Mouse (Mus musculus) layer of hippocampus, postnatal 14 days (tissue): ENCODE measurements around the gene Gabpb2. TPM values are rescaled to one million over a fixed set of nuclear protein-coding genes. Genes with fewer than 3 reads are reported as not detected.
A peak's percentile ranks its signal among the peaks of the same experiment; 100 is the strongest.
"Not testable (repeated sequence)": the region's sequence is repeated elsewhere in the genome, so short reads cannot be mapped to it uniquely, and the experiment has no call there.

Experiments used
- DNase-seq, 2 experiments: peaks; one replicate each; pipeline ENCODE4 v3.0.0; 2021 to 2022; ENCODE audit warnings: low spot score in 2 of 2, mixed read lengths in 1 of 2
- total RNA-seq, 2 experiments: library from RNA; stranded (reverse); gene quantifications; 2 replicates each; pipeline ENCODE4 v1.2.3; 2021

The Gabpb2 gene
- total RNA-seq, 2 experiments from 2014 or later: 10.5 to 11.8 TPM

DNA sequence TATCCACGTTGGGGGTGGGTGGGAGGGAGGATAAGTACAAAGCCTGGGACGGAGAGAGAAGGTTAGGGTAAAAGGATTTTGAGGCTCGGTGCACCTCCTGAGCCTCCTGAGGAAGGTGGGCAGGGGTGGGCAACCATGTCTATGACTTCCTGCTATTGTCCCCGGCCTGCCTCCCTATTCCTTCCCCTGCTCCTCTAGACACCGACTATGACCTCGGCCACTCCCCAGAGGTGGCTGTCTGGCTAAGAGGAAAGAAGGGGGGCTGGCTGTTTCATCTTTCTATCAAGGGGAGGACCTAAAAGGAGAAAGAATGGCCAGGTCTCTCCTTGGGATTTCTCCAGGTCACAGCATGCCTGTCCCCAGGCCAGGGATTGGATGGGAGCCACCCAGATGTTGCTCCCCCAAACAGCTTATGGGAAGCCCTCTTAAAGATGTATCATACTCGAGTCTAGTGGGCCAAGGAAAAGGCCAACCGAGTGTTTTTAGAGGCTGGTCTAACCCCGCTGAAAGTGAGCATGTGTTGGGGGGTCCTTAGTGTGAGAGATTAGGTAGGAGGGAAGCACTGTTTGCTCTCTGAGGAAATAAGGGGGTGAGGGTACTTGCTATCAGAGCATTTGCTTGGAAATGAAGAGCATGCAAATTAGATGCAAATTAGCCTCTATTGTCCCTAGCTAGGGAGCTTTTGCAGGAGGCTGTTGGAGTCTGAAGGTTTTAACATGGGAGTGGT is 55.9 kb downstream of the Gabpb2 start:
- no peak for DNase-seq

DNA sequence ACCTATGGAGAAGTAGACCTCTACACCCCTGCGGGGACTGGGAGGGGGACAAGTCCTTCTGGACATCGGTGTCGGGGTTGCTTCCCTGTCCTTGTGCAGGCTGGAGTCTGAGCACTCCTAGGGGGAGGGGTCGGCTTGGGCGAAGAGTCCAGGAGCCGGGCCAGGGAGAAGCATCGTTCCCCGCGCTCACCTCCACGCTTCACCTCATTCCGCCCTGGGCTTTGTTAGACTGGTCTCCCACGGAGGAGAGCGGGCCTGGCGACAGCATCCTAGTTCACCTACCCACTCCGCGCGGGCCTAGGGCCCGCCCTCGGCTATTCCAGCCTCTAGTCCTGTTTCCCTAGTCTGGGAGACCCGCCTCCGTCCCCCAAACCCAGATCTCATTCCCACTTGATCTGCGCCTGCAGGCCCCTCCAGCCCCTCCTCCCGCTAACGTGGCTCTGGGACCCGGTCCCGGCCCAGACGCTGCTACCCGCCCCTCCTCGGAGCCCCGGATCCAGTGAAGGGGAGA is 56.6 kb downstream of the Gabpb2 start:
- peak in 1 of 2 experiments; percentile 31 for DNase-seq

DNA sequence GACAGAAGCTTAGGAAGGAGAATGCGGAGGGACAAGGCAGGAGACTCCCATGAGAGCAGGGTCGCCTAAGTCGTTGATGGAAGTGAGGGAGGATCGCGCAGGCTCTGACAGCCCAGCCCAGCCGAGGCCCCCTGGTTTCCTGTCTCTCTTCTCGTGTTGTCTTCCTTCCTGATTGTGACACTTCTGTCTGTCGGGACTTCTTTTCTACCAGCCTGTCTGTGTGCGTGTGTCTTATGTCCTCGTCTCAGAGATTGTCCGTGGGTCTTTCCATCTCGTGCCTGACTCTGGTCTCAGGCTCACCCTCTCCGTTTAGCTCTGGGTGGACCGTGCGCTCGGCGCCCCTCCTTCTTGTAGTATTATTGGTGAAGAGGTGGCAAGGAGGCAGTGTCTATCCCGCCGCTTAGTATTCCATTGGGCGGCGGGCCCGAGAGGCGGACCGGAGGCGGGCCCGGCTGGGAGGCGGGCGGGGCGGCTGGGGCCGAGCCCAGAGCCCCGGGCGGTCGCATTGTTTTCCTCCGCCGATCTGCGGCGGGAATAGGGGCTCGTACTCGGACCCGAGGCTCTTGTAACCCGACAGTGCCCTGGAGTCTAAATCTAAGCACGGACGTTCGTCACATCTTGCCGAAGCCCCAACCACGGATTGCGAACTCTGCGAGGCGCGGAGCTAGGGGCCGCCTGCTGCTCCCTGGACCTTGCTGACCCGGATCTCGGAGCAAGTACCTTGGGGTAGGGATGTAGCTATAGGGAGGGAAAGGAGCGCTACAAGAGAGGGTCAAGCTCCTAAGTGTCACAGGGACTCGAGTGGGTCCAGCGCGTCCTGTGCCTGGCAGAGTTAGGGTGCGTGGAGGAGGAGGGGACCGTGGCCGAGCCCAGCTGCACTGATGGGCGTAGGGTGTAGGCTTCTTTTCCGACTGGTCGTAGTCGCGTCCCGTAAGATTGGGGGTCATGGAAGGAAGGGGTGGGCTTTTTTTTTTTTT is 57.4 kb downstream of the Gabpb2 start, which contains the start of gene Sema6c:
Gene Sema6c, plus strand, starts transcription at position 471 of the 977 bp plus-strand sequence.
- DNase-seq: peak; percentile 83 to 93

DNA sequence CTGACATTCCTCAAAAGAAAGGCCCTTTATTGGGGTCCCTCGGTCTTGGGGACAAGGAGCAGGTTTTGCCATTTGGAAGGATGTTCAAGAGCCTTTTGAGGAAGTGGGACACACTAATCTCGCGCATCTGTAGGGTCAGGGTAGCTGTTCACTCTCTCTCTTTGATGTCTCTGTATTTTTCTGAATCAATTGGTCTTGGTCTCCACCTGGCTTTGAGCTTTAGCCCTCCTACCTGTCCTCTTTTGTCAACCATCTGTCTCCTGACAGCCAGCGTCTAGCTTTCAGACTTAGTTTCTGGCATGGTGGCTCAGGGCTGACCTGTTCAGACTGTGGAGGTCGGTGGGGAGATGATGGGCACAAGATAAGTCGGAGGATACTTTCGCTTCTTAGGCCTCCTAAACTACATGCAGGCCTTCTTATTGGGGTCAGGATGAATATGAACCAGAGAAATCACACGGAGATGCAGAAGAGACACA is 58.2 kb downstream of the Gabpb2 start:
- DNase-seq: no peak

DNA sequence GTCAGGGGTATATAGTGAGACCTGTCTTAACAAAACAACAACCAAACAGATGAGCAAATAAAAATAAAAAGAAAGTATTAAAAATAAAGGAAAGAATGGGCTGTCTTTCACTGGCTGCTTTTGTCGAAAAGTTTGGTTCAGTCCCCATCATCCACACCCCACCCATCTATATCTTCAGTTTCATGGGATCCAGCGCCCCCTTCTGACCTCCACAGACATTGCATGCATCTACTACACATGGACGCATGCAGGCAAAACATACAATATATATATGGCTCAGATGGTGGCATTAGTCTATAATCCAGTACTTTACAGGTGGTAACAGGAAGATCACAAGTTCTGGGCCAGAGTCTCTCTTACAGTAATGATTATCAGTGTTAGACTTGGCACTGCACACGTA is 63.8 kb downstream of the Gabpb2 start:
- no peak for DNase-seq

DNA sequence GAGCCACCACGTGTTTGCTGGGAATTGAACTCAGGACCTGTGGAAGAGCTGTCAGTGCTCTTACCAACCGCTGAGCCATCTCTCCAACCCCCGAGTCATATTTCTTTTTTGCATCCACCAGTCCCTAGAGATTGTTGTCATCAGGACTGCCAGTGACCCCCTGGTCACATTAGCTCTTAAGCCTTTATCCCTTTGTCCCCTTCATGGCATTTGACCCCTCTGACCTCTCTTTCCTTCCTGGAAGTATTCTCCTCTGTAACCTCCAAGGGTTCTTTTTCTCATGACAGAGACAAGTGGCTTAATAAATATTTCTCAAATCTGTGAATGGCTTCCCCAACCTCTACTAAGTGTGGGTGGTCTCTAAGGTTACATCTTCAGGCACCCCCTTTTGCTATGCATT is 69.8 kb downstream of the Gabpb2 start:
- no peak for DNase-seq

DNA sequence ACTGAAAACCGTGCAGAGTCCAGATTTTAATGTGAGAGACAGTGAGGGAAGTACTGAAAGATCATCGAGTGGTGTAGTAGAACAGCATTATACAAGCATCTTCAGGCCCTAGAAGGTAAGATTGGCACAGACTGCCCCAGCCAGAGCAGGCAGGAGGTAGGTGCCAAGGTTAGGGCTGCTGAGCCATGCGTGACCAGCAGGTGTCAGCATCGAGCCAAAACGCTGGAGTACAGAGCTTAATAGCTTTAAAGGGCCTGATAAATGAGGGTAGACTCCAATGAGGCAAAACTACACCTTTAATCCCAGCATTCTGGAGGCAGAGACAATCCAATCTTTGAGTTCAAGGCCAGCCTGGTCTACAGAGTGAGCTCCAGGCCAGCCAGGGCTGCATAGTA is 75.1 kb downstream of the Gabpb2 start:
- peak; percentile 86 to 88 for DNase-seq

DNA sequence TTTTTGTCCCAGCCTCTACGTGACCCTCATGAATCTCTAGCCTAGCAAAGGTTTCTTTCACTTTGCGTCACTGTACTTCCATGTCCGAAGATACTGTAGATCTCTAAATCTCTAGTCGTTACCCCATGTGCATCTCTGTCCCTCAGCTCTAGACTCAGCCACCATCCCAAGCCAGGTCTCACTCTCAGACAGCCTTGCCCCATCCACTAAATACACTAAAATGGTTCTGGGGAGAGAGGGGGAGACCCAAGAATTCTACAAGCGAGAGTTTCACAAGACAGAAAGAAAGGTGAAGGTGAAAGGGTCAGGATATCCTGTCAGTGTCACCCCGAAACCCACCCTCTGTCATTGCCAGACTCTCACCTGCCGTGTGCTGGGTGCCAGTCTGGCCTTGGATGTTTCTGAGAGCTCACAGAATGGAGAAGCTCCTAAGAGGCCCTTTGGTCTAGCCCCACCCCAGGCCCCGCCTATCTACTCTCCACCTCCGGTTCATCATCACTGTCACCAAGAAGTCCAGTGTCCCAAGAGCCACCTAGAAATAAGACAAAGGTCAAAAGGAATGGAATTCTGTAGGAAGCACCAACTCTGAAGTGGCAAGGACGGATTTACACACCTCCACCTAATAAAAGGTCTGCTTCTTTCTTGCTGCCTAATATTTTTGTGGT is 75.6 kb downstream of the Gabpb2 start, which contains the start of gene Tnfaip8l2:
Gene Tnfaip8l2, minus strand, starts transcription at position 409 of the 665 bp plus-strand sequence.
- DNase-seq: no peak

DNA sequence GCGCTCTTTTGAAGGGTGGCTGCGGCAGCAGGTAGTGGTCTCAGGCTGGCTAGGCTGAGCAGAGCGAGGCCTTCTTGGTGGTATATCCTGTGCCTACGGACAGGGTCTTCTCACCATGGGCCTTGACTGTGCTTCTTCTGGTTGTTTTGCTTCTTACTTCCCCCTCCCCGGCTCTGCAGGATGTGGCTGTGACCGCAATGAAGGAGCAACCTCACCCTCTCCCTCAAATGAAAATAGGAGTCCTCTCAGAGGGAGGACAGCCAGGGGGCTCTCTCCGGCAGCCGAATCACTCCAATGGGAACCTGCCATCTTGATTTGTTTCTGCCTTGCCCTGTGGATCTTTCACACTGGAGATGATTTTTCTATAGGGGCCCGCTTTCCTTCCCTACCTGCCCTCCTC is 76.2 kb downstream of the Gabpb2 start:
- no peak for DNase-seq

DNA sequence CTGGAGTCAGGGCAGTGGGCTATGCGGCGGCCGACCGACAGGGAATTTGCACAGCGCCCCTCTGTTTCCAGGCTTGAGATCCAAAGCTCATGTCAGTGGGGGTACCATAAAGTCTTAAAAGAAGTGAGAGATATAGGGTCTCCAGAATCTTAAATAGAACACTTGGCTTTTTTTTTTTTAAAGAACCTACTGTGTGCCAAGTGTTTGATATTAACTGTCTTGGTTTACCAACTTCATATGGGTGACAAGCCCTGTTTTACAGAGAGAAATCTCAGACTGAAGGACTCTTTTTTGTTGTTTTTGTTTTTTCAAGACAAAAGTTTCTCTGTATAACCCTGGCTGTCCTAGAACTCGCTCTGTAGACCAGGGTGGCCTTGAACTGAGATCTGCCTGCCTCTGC is 76.9 kb downstream of the Gabpb2 start:
- no peak for DNase-seq

DNA sequence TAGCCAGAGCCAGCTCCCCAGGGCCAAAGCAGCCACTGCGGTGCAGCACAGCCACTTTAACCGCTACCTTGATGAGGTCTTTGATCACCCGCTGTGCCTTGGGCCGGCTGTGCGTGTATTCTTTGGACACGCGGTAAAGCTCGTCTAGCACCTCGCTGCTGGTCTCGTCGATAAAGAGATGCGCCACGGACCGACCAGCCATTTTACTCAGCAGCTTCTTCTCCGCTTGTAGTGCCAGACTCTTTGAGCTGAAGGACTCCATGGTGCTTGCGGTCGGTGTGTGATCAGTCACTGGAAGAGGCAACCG is 77.5 kb downstream of the Gabpb2 start:
- DNase-seq: no peak

DNA sequence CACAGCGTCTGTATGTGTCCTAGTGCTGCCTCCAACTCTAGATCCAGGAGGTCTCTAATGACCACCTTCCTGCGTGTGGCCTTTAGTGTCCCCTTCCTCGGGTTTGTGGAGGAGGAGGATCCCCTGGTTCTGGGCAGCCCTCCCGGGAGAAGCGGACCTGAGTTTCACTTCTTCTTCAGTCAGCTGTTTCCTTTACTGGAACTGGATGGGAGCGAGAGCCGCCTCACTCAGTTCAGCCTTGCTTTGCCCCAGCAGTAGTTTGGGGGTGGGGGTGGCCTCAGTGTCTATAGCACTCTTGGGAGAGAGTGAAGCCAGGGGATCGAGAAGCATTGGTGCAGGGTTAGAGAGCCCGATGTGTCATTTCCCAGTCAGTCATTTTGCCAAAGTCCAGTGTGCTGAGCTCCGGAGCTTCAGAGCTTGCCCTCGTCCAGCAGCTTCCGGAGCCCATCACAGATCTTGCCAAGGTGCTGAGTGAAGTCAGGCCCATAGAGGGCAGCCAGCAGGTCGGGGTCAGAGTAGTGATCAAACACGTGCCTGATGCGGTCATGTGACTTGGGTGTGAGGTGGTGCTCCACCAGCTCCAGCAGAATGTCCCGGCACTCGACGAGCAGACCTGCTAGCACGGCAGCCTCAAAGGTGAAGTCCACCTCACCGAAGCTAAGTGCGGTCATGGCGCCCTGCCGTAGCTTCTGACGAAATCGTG is 78.0 kb downstream of the Gabpb2 start:
- no peak for DNase-seq

DNA sequence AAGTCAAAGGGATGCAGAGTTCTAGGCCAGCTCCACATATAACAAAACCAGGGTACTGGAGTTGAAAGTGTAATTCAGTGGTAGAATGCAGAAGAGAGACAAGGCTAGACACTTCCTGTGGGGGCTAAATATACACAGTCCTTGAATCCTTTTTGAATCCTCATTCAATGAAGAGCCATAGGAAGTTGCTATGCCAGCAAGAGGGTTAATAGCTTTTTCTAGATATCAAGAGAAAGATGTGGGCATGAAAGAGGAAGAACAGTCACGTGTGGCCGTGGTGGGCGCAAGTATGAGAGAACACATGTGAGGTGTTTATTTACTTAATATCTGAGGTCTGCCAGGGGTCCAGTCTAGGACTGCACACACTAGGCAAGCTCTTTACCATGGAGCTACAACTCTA is 81.4 kb downstream of the Gabpb2 start:
- DNase-seq: no peak

DNA sequence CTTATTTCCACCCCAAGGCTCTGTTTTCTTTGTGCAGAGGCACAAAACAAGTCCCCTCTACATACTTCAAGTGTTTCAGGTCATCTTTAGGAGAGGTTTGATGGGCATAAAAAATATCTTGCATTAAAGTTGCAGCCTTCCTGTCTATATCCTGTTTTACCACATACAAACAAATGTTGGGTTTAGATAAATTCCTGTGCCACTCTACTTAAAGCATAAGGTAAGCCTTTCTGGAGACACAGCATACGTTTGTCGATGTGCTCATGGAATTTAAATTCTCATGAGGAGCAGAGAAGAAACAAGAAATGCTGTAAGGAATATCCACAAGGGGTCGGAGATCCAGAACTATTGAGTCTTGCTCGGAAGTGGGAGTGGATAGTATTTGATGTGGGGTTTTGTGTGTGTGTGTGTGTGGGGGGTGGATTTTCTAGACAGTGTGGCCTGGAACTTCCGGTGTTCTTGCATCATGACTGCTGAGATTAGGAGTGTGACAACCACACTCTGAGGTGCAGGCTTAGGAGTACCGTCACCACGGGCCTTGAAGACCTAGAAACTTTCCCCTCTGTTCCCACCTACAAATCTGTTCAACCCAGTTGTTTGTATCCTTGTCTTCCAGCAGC is 82.2 kb downstream of the Gabpb2 start:
- DNase-seq: no peak

DNA sequence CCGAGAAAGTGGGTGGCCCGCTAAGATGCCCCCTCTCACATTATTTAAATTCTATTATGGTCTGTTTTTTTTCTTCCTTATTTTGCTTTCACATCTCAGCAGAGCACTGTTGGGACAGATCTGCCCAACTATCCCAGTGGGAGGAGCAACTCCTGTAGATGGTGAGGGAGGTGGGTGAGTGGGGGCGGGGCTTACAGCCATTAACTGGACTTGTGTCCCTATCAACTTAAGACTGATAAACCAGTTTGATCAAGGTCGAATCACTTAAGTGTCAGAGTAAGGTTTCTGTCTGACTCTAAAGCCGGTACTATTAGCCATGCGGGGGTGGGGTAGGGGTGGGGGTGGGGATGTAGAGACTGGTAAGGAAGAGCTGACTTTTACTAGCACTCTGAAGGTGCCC is 82.7 kb downstream of the Gabpb2 start:
- DNase-seq: peak in 1 of 2 experiments; percentile 59

DNA sequence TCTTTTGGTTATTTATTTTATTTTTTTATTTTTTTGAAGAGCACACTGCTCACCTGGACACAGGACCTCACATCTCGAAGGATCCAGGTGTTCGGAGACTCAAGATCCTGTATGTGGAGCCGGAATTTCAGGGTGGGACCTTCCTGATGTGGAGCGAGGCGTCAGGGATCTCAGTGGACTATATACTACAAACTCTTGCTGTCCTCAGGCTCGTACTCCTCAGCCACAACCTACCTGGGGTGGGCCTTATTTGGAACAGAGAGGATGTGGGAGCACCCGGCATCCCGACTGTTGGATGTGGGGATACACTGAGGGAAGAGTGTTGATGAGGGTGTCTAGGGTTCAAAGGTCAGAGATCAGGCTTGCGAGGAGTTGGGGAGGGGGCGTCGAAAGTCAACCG is 83.6 kb downstream of the Gabpb2 start:
- not testable (repeated sequence) for DNase-seq

DNA sequence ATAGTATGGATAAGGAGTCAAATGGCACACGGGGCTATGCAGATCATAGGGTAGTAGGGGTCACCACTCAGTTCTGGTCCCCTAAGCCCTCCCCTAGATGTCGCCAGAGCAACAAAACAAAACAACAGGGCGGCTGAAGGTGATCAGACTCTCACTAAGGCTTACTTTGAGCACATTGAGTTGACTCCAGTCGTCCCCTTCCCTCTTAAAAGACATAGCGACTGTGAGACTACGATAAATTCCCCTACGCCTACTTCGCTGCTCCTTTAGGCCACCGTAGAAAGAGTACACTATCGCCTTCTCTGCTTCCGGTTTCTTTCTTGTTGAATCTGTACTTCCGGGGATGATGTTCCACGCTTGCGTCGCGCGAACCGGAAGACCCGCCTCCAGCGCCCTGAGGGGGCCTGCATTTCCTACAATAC is 84.0 kb downstream of the Gabpb2 start, which contains the start of the genes Scnm1 and Lysmd1:
Gene Scnm1, minus strand, starts transcription at position 332 of the 422 bp plus-strand sequence.
Gene Lysmd1, plus strand, starts transcription at position 409 of the 422 bp plus-strand sequence.
- DNase-seq: peak; percentile 81 to 95

DNA sequence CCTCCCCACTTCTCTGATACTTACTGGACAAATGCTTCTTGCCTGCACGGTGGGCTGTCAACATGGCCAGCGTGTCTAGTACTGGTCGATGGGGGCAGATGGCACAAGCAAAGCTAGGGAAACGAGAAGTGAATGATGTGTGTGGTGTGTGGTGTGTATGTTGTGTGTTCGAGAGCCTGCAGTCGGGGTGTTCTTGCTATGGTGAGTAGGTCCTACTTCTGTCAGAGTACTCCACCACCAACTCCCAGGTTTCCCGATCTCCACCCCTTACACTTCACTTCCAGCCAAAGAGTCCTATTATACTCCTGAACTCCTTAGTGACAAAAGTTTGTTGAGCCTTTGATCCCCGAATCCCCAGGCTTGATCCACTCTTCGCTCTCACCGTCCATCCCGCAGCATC is 84.5 kb downstream of the Gabpb2 start:
- no peak for DNase-seq

DNA sequence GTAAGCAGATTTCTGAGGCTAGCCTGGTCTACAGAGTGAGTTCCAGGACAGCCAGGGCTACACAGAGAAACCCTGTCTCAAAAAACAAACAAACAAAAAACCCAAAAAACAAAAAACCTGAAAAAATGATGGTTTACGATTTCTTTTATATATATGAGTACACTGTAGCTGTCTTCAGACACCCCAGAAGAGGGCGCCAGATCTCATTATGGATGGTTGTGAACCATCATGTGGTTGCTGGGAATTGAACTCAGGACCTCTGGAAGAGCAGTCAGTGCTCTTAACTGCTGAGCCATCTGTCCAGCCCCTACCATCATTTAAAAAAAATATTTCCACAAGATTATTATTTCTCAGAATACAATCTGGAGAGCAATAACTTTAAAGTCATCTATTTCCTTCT is 85.3 kb downstream of the Gabpb2 start:
- not testable (repeated sequence) for DNase-seq
